Mouse (Mus musculus) gastrocnemius, adult 2 months (tissue): ENCODE measurements around the gene Zswim3. TPM values are rescaled to one million over a fixed set of nuclear protein-coding genes. Genes with fewer than 3 reads are reported as not detected.

Experiments used
- DNase-seq: peaks from one replicate; pipeline ENCODE4 v3.0.0; 2022
- H3K27ac ChIP-seq: fragments of 200-600 bp; 2 replicates; pipeline ENCODE4 v1.8.1; 2022; ENCODE audit warnings: mild to moderate bottlenecking
- H3K4me3 ChIP-seq: fragments of 200-600 bp; 2 replicates; pipeline ENCODE4 v1.8.1; 2022; ENCODE audit warnings: mild to moderate bottlenecking, moderate library complexity
- CTCF ChIP-seq: fragments of 200-600 bp; IDR thresholded peaks from 2 replicates; pipeline ENCODE4 v1.8.1; 2022; ENCODE audit warnings: antibody characterized with exemption, mild to moderate bottlenecking, moderate library complexity
- intact Hi-C: fragments of 180-260 bp; cut with DNase I; formaldehyde crosslinking; loops from one replicate; pipeline ENCODE4 v1.15.1; 2025
- total RNA-seq, 2 experiments: library from RNA; stranded (reverse); gene quantifications; 2 replicates each; pipeline ENCODE4 v1.2.3; 2021

Zswim3 gene
- total RNA-seq, 2 experiments from 2014 or later: 1.2 to 1.4 TPM

DNA sequence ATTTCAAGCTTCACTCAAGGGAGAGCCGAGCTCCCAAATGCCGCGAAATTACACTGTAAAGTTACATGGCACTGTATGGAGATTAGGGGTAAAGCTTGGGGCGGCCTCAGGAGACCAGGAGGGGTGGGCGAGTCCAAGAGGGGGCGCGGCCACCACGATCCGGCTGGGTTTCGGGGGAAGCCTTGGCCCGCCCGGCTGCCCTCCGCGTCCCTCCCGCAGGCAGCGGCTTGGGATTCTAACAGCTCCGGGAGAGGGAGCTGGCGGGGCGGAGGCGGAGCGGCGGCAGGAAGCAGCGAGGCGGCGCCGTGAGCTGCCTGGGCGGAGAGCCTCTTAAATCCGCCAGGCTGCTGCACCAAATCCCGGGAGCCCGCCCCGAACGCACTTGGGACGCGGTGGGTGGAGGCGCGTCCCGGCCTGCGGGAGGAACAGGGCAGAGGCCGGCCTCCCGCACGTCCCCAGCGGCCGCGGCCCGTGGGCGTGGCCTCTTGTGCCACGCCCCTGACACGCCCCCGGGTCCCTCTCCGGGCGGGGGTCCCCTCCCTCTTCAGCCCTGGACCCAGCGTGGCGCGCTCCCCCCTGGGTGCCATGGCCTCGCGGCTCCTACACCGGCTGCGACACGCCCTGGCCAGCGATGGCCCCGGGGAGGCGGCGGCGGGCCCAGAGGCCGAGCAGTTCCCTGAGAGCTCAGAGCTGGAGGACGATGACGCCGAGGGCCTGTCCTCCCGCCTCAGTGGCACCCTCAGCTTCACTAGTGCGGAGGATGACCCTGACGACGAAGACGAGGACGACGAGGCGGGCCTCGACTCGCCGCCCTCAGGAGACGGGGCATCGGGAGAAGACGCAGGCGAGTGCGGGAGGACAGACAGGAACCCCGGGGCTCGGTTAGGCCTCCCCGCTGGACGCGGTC is 19.2 kb upstream of the Zswim3 start, which contains the start of gene Snx21:
Gene Snx21, plus strand, starts transcription at position 343 of the 907 bp plus-strand sequence.
- DNase-seq: peak; percentile 97
- peak; percentile 63 for TF ChIP-seq CTCF
- intact Hi-C loops: no loop called here
- Histone ChIP-seq H3K27ac (peak within 1 kb of the TSS; percentile 98), H3K4me3 (peak within 1 kb of the TSS; percentile 90)

DNA sequence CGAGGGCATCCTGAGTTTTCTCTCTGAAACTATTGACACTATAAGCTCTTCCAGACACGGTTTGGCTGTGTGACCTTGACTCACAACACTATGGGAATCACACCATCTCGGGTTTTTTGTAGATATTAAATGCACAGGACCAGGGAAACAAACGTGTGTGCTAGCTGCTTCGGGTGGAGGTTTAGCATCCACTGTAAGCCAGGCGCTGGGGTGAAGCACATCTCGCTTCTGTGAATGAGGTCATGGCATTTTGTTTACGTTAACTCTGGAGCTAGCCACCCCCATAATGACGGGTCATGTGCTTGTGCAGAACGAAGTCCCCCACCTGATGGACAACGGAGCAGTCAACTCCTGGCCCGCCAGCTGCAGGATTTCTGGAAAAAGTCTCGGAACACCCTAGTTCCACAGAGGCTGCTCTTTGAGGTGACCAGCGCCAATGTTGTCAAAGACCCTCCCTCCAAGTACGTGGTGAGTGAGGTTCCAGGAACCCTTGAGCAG is 18.5 kb upstream of the Zswim3 start:
- H3K27ac ChIP-seq: peak overlapping the region; percentile 98
- peak overlapping the region; percentile 90 for H3K4me3 ChIP-seq
- intact Hi-C loops: no loop called here
- no peak for TF ChIP-seq CTCF
- DNase-seq: peak; percentile 26

DNA sequence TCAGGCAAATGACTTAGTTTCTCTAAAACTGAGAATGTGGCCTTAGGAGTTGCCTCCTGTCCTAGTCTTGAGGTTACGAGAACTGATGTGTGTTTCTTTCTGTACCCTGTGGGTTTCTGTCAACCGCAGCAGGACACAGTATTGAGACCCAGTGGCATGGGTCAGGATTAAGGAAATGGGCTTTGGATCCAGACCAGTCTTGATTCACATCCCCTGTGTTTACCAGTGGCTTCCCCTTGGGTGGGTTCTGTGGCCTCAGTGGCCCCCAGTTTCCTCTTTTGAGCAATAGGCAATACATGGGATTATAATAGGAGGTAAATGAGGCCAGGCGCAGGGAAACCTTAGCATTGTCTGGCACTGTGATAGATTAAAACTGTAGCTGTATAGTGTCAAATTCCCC is 17.9 kb upstream of the Zswim3 start:
- peak overlapping the region; percentile 98 for H3K27ac ChIP-seq
- intact Hi-C loops: no loop called here
- no peak for TF ChIP-seq CTCF
- peak overlapping the region; percentile 90 for H3K4me3 ChIP-seq
- no peak for DNase-seq

DNA sequence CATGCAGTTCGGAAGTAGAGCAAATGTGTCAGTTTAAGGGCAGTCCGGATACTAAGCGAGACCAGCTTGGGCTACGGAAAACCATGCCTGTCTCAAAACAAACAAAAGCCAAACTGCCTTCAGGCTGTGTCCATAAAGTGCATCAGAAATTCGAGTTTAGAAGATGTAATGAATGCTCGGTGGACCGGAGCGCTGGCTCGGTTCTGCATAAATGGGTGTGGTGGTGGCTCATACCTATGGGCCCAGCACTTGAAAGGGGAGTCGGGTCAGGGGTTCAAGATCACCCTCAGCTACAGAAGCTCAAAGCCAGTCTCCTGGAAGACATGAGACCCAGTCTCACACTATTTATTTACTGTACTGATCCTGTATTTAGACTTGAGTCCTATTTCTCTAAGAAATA is 17.1 kb upstream of the Zswim3 start:
- peak overlapping the region; percentile 90 for H3K4me3 ChIP-seq
- DNase-seq: no peak
- no peak for TF ChIP-seq CTCF
- intact Hi-C loops: no loop called here
- peak overlapping the region; percentile 98; the same call in 1 of the 2 replicates for H3K27ac ChIP-seq

DNA sequence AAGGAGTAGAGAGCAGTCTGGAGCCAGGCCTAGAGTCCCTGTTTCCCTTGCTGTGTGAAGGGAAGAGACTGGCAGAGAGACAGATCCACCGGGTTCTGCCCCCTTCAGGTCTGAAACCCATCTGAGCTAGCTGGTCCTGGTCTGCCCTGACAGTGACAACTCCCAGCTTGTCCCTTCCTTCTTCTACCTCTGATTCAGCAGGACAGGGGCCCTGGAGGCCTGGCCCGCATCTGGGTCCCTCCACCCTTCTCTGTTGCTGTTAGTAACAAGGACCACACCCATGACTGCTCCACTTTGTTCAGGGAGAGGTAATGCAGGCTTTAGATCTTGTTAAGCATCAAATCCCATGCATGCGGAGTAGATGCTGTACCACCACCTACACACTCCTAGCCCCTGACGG is 16.5 kb upstream of the Zswim3 start:
- intact Hi-C loops: no loop called here
- peak; percentile 42 for DNase-seq
- H3K27ac ChIP-seq: peak overlapping the region; percentile 55; the same call in 1 of the 2 replicates
- no peak for TF ChIP-seq CTCF
- peak overlapping the region; percentile 90; the same call in 1 of the 2 replicates for H3K4me3 ChIP-seq

DNA sequence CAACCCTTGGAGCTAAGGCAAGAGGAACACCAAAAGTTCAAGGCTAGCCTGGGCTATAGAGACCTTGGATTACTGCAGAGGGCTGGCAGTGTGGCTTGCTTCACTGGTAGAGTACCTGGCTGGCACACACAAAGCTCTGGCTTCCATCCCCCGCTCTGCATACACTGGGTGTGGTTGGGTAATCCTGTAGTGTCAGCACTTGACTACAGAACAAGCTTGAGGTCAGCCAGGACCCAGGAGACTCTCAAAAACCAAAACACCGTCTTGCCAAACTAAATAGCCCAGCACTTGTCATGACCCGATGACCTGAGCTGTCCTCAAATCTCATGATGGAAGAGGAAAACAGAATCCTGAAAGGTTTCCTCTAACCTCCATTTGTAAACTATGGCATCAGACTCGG is 14.4 kb upstream of the Zswim3 start:
- DNase-seq: peak; percentile 68
- no peak for TF ChIP-seq CTCF
- peak overlapping the region; percentile 59 for H3K27ac ChIP-seq
- intact Hi-C loops: no loop called here
- no peak overlapping the region for H3K4me3 ChIP-seq

DNA sequence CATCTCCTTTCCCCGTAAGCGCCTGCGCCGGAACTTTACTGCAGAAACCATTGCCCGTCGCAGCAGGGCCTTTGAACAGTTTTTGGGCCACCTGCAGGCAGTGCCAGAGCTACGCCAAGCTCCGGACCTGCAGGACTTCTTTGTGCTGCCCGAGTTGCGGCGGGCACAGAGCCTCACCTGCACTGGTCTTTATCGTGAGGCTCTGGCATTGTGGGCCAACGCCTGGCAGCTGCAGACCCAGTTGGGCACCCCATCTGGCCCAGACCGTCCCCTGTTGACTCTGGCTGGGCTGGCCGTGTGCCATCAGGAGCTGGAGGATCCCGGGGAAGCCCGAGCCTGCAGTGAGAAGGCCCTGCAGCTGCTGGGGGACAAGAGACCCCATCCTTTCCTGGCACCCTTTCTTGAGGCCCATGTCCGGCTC is 13.0 kb upstream of the Zswim3 start:
- DNase-seq: peak; percentile 39
- H3K4me3 ChIP-seq: no peak overlapping the region
- intact Hi-C loops: no loop called here
- no peak for TF ChIP-seq CTCF
- peak overlapping the region; percentile 76; the same call in 1 of the 2 replicates for H3K27ac ChIP-seq

DNA sequence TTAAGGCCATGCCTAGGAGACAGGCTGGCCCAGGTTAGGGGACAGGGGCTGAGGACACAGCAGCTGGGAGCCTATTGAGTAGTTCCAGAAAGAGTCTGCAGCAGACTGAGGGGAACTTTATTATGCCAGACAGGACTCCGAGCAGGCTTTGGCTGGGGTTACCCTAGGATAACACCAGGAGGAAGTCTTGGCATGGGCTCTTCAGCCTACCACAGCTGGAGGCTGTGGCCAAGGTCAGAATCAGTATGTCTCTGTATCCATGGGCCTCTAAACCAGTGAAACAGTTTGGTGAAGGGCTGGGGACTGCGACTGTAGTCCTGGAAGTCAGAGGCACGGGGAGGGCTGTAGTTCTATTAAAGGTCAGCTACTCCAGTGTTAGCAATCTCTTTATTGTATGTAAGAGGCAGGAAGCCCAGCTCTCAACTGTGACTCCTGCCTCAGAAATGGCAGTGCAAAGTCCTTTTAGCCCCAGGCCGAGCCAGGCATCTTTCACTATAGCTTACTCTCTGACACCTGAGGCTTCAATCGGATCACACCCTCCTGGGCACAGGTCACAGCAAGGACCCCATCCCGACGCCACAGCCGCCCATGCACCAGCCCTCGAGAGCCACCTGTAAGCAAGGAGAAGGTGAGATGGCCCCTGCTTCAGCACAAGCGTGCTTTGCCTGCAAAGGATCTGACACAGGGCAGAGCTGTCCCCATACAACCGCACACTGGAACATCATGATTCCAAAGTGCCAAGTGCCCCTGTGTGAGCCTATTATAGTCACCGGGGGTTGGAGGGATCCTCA is 12.3 kb upstream of the Zswim3 start:
- intact Hi-C loops: no loop called here
- Histone ChIP-seq H3K4me3 (no peak overlapping the region), H3K27ac (peak overlapping the region; percentile 76)
- no peak for DNase-seq
- no peak for TF ChIP-seq CTCF

DNA sequence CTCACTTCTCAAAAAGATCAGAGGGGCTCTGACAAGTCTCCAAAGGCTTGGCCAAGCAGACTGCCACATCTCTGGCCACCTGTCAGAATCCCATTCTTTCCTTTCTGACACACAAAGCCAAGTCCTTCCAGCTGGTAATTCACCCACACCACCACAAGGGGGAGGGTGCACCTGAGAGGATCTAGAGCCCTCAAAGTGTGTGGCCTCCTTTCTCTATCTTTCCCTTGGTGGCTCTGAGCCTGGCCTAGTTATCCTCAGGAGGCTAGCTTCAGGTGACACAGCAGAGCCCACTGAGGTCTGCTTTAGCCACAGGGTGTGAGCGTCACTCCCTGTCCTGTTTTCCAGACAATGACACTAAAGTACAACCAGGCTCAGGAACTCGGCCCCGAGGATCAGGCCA is 11.7 kb upstream of the Zswim3 start:
- intact Hi-C loops: no loop called here
- DNase-seq: peak; percentile 75
- H3K27ac ChIP-seq: peak overlapping the region; percentile 76
- peak overlapping the region; percentile 30 for H3K4me3 ChIP-seq
- peak; percentile 80 for TF ChIP-seq CTCF

DNA sequence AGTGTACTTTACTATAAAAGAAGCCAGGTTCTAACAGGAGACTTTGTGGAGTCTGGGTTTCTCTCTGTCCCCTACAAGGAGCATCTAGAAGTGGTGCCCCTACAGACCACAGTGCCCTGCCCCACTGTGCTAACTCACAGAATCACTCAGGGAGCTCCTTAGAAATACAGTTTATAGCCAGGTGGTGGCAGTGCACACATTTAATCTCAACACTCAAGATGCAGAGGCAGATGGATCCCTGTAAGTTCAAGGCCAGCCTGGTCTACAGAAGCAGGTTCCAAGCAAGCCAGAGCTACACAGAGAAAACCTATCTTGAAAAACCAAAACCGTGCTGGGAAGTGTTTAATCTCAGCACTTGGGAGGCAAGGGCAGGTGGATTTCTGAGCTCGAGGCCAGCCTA is 11.1 kb upstream of the Zswim3 start:
- peak overlapping the region; percentile 76 for H3K27ac ChIP-seq
- intact Hi-C loops: no loop called here
- peak; percentile 18; the same call in 1 of the 2 replicates for TF ChIP-seq CTCF
- H3K4me3 ChIP-seq: peak overlapping the region; percentile 30
- peak; percentile 27 for DNase-seq

DNA sequence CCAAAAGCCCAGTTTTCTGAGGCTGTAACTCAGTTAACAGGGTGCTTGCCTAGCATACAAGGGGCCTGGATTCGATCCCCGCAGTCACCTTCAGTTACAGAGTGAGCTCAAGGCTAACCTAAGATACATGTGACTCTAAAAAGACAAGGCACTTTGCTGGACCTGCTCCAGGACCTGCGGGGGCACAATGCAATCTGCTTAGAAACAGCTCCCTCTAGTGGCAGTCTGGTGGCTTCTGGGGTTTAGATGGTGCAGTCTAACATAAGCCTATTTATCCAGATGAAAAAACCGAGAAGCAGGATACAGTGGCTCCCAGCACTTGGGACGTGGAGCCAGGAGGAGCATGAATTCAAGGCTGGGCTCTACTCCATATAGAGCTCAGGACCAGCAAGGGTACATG is 10.6 kb upstream of the Zswim3 start:
- peak; percentile 96 for TF ChIP-seq CTCF
- intact Hi-C loops: no loop called here
- DNase-seq: peak; percentile 91
- Histone ChIP-seq H3K27ac (peak overlapping the region; percentile 76), H3K4me3 (no peak overlapping the region)

DNA sequence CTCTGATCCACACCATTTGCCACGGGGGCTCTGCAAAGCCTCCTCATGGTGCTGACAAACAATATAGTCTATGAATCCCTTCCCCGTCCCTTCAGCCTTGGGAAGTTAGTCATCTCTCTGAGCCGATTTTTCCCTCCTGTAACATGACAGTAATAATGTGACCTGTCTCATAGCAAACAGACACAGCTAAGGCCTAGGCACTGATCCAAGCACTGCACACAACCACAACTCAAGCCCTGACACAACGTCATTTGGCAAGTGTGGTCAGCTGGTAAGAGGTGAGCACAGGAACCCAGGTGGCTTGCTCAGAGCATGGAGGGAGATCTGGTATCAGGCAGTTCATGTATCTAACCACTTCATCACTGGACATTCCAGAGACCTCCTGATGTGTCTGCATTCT is 9.0 kb upstream of the Zswim3 start:
- Histone ChIP-seq H3K4me3 (no peak overlapping the region), H3K27ac (no peak overlapping the region)
- no peak for TF ChIP-seq CTCF
- intact Hi-C loops: loop anchor here (5.0 kb wide), 1 partner anchor 44 kb away; no protein-coding TSS in a partner anchor
- DNase-seq: no peak
